Mouse (Mus musculus) brain, embryonic 18.5 days (tissue): ENCODE results near the gene Gna11.

Experiments used
- DNase-seq: peaks from one replicate; pipeline ENCODE4 v3.0.0-alpha.2; 2012; ENCODE audit warnings: low read depth, low spot score

Gna11 gene

DNA sequence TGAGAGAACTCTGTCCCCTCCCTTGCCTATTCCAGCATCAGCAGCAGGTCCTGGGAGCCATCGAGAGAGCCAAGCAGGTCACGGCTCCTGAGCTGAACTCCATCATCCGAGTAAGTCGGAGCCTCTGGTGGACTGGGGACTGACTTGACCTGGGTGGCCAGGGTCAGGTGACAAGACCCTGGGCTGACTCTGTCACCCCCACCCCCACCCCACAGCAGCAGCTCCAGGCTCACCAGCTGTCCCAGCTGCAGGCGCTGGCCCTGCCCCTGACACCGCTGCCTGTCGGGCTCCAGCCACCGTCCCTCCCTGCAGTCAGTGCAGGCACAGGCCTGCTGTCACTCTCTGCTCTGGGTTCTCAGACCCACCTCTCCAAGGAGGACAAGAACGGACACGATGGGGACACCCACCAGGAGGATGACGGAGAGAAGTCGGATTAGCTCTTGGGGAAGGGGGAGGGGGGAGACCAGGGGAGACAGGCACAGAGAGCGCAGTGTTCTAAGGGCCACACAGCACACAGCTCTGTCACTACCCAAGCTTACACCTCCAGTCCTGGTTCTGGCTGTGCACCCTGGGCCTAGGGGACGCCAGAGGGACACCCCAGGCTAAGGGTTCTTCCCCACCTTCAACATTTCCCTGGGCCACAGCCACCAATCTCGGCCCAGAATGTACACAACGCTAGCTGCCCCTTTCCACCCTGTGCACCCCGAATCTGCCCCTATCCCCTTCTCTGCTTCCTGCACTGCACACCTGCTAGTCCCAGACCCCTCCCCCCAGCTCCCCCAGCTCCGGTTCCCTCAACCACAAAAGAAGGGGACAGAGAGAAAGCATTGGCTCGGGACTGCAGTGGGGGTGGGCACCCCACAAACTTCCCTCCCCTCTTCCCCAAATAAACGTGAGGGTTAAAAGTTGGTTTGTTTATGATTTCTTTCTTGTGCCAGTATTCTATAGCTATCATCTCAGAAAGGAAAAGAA, 20.6 kb upstream of the Gna11 start:
- DNase-seq, result no peak

DNA sequence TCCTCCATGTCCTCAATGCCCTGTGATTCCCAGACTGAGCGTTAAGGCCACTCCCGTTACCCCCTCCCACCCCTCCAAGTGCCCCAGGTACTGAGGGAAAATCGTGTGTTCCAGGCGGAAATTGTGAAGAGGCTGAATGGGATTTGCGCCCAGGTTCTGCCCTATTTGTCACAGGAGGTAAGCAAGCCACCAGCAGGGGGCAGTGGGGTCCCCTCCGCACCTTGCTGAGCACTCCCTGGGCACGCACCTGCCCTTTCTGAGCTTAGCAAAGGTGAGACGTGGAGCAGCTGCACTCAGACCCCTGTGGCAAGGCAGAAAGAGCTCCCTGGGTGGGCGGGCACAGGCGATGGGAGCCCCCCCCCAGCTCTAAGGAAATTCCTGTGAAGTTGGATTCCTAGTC, 19.7 kb upstream of the Gna11 start:
- no peak for DNase-seq

DNA sequence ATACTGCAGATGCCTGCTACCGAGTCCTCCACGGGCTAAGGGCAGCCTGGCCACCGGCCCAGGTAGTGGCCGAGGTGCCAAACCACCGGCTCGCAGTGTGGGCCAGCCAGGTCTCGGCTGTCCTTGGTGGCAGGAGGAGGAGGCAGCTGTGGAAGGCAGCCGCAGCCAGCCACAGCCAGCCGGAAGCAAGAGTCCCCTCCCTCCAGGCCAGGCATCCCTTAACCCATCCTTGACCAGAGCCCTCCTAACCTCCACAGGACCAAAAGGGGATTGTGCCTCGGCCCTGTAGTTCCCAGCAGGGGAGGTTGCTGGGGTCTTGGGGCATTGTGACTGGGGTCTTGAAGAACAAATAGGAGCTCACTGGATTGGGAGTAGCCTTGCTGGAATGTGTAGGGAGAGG, 19.2 kb upstream of the Gna11 start:
- DNase-seq, result no peak

DNA sequence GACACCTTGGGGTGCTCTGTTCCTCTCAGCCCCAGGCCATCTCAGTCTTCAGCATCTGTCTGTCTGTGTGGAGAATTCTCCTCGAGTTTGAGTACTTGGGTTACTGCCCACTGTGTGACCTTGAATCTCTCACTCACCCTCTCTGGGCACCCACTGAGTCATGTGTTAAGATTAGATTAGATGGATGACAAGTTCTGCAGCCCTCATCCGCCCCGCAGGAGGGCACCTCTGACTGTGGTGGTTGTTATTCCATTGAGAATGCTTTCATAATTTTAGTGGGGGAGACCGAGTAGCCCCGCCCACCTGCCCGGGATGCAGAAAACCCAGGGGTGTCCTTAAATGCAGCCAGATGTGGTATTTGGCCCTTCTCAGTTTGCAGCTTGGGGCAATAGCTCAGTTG, 18.5 kb upstream of the Gna11 start:
- DNase-seq, result no peak

DNA sequence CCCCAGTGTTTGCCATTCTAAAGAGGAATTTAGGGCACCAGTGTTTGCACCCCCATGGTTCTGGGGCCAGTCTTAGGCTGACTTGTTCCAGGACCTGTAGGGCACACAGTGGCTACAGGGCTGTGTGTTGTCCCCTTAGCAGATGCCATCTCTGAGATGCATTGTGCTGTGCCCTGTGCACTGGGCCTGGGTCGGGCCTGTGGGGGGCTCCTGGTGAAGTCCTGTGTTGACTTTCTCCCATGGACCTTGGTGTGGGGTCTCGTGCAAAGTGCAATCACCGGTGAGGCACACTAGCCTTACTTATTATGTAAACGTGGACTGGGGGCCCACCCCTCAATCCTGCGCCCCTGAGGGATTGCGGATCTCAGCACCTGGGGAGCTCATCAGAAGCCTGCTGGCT, 17.4 kb upstream of the Gna11 start:
- DNase-seq, result no peak

DNA sequence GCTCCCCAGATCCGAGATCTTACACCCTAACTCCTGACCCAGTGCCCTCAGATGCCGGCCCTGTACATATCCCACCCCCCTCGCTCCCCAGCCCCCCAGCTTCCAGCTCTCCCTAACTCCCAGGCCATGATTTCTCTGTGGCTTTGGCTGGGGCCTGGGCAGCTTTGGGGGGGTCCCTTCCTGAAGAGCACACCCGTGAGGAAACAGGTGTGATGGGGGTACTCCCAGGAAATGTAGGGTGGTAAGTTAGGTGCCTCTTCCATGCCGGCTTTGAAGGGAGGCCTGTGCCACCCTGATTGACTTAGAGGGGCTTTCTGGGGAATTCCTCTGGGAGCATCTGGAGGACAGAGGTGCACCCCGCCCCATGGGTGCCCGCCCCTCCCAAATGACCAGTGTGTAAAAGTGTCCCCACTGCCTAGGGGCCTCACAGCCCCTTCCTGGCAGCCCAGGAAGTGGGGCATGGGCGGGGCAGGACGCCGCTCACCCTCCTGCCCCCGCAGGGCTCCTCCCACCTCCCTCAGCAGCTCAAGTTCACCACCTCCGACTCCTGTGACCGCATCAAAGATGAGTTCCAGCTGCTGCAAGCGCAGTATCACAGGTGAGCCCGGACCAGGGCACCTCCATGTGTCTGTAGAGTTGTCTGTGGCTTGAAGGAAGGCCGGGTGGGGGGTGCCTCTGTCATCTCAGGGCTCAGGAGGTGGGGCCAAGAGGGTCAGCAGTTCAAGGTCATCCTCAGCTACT, 15.9 kb upstream of the Gna11 start:
- no peak for DNase-seq

DNA sequence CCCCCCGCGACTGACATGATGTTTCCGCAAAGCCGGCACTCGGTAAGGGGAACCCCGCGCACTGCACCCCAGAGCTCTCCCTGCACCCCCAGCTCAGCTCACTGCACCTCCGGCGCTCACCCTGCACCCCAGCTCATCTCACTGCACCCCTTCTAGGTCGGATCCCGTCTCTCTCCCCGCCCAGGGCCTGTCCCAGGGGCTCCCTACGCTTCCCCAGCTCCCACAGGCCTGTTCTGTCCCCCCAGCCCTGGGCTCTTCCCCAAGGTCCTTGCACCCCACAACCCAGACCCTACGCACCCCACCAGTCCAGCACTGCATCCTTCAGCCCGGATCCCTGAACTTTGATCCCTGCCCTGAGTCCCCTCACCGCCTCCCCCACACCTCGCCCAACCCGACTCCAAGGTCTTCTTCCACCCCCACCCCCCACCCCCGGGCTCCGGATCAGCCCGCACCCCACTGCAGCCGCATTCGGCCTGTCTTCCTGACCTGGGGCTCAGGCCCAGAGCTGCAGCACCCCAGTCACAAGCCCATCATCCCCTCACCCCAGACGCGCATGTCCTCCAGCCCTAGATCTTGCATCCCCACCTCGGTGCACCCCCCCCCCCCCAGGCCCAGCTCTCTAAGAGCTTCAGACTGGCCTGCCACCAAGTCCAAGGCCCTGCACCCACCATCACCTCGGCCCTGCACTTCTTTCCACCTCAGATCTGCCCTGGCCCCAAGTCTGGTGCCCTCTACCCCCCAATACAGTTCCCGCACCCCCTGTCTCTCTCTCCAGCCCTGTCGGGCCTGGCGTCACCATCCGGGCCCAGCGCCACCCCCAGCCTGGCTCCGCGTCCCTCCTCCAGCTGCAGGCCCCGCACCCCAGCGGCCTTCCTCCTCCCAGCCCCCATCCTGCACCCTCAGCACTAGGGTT, 14.9 kb upstream of the Gna11 start:
- DNase-seq, result no peak

DNA sequence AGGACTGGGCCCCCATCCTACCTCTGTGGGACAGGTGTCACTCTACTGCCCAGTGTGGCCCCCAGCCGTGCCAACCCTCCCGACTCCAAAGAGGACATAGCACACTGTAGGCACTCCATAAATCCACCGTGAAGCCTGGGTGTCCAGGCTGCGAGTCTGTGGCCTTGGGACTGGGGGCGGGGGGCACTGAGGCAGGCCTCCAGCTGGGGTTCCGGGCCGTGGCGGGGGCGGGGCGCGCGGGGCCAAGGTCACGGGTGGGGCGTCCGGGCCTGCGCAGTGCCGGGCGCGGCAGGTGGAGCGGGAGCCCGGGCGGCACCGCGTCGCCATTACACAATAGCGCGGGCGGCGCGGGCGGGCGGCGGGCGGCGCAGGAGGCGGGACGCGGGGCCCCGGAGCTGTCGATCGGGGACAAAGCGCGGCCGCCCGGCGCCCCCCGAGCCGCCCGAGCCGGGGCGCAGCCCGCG, 14.2 kb upstream of the Gna11 start, which contains the start of gene Aes:
Aes (plus strand) TSS at position 326 of the 464 bp plus-strand sequence.
- no peak for DNase-seq

DNA sequence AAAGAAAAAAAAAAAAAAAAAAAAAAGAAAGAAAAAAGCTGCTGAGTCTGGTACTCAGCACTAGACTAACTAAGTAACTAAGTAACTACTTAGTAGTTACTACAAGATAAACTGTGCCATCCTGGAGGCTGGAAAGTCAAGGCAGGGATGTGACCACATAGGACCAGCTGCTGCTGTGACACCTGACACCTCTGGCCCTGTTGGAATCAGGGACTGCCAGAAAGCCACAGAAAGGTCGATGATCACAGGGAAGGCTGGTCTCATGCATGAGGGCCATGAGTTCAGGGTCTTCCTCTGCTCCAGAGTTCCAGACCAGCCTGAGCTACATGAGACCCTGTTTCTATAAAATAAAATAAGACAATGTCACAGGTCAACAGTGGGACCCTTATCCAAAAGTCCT, 12.5 kb upstream of the Gna11 start:
- no peak for DNase-seq

DNA sequence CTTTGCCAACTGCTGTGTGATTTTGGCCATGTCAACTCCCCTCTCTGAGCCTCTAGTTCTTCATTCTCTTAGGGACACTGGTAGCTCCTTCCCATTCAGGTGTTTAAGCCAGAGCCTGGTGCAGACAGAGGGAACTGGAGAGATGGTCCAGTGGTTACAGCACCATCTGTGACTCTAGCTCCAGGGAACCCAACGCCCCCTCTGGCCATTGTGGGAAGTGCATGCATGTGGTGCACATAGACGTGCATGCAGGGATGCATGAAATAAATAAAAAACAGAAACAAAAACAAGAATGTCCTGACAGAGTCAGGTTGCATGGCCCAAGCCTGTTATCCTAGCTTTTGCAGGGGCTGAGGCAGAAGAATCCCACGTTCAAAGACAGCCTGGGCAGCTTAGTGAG, 11.3 kb upstream of the Gna11 start:
- DNase-seq, result no peak

DNA sequence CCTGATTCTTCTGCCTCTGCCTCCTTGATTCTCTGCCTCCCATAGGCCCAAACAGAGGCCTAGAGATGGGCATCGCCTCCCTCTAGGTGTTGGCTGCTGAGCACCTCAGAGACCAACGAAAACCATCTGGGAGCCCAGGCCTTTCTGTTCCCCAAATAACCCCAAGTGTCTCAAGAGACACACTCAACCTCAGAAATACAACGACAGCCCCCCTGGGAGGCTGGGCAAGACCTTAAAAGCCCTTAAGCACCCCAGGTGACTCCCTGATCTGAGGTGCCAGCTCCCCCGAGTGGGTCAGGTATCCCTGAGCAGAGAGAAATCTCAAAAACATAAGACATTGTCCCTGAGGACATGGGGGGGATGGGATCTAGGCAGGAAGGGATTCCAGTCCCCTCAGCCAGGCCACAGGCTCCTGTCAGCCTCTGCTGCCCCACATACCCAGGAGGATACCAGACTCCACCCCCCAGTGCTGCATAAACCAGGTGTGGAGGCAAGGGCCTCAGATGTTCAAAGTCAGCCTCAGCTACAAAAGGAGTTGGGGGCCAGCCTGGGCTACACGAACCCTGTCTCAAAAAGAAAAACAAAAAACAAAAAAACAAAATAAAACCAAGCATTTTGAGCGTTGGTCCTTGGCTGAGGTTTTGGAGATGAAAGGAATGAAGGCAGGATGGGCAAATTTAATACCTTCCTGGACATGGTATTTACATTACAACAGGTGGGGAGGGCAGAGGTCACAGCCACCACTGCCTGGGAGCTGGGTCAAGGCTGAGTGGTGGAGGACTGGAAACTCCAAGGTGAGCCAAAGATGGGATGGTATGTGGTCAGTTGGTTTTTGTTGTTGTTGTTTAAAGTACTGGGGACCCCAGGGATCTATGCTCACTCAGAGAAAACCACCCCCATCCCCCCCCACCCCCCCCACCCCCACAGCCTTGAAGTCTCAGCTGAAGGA, 9.1 kb upstream of the Gna11 start:
- DNase-seq, result no peak

DNA sequence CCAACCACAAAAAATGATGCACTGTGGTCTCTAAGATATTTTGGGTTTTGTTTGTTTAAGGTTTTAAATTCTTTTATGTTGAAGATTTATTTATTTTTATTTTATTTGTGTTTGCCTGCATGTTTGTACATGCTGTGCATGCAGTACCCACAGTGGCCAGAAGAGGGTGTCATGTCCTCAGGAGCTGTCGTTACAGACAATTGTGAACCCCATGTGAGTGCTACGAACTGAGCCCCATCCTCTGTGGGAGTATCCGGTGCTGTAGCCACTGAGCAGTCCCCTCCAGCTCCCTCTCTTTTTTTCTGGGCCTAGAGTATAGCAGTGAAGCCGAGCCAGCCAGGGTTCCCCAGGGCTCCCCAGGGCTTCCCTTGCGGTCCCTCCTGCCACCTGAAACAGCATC, 8.2 kb upstream of the Gna11 start:
- DNase-seq, result no peak

DNA sequence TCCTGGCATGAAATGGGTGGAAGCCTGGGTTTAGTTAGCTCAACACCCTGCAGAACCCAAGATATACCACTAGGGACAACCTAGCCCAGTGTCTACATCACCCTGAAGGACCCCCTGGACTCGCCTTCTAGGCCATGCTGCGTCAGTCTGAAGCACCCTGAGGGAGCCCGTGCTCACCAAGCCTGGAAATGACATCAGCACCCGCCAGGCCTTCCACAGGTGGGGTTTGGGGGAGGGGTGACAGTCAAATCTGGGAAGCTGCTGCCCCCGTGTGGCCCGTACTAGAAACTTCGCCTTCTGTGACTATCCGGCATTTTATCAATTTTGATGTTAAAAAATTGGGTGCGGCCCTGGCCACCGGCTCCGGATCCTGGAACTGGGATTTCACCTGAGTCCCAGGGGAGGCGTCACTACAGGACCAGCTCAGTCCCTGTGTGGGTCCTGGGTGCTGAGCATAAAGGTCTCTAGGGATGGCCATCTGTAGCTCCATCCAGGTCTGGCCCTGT, 6.7 kb upstream of the Gna11 start:
- peak; percentile 76 for DNase-seq

DNA sequence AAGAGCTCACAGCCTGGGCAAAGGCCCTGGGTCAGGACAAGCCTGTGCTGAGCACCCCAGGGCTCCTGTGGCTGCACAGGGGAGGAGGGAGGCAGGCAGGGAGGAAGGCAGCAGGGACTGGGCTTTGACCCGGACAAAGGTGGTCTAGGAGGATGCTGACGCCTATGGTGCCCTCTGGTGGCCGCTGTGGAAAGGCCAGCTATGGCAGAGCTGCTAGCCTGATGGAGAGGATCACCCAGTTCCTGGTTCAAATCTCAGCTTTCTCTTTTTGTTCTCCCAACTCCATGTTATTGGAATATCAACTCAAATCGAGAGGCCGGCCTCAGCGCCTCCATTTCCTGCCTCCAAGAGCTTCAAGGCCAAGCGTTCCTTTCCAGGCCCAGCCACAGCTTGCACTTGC, 5.3 kb upstream of the Gna11 start:
- DNase-seq, result no peak

DNA sequence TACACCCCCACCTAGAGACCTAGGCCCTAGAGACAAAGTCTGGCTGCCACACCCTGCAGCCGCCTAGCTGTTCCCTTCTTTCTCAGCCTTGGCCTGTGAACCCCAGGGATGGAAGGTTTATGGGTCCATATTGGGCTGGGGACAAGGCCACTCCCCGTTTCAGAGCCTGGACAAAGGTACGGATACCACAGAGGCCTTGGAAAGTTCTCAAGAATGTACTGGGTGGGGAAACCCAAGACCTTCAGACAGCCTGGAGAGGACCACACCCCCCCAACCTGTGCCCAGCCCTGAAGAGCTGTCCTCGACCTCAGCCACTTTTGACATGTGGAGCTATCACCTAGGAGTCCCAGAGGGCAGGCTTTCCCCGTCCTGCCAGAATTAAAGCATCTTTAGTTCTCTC, 4.0 kb upstream of the Gna11 start:
- no peak for DNase-seq

DNA sequence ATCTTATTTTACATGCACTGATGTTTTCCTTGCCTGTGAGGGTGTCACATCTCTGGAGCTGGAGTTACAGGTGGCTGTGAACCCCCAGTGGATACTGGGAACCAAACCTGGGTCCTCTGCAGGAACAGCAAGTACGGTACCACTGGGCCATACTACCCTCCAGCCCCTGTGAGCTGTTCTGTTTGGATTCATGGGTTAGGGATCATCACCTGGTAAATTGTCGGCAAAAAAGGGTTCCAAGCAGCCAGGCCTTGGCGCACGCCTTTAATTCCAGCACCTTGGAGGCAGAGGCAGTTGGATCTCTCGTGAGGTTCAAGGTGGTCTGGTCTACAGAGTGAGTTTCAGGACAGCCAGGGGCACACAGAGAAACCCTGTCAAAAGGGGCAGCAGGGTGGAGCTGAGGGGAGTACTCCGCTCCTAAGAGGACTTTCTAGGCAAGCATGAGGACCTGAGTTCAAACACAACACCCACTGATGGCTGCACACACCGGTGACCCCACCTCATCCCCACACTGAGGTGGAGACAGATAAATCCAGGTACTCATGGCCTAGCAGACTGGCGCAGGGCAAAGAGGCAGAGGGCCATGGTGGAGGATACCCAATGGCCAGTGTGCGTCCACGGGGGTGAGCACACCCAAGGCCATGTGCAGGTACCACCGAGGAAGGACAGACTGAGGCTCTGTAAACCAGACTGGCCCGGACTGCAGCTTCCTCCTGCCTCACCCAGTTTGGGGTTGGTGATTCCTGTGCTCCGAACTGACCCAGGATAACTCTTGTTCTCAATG, 2.0 kb upstream of the Gna11 start:
- no peak for DNase-seq

DNA sequence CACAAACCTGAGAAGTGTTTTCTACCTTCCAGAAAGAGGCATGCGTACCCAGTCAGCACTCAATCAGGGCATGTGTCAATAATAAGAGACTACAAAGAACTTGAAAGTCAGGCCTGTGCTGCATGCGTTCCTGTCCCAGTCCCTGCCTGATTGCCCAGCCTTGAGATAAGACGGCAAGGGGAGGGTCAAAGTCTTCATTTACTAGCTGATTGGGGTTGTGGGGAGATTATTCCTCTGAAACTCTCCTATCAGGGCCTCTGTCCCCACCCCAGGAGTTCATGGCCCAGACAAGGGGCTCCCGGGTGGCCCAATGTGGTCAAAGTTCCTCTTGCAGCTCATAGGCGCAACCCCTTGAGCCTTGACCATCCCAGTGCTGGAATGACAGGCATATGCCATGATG, 1.3 kb upstream of the Gna11 start:
- no peak for DNase-seq

DNA sequence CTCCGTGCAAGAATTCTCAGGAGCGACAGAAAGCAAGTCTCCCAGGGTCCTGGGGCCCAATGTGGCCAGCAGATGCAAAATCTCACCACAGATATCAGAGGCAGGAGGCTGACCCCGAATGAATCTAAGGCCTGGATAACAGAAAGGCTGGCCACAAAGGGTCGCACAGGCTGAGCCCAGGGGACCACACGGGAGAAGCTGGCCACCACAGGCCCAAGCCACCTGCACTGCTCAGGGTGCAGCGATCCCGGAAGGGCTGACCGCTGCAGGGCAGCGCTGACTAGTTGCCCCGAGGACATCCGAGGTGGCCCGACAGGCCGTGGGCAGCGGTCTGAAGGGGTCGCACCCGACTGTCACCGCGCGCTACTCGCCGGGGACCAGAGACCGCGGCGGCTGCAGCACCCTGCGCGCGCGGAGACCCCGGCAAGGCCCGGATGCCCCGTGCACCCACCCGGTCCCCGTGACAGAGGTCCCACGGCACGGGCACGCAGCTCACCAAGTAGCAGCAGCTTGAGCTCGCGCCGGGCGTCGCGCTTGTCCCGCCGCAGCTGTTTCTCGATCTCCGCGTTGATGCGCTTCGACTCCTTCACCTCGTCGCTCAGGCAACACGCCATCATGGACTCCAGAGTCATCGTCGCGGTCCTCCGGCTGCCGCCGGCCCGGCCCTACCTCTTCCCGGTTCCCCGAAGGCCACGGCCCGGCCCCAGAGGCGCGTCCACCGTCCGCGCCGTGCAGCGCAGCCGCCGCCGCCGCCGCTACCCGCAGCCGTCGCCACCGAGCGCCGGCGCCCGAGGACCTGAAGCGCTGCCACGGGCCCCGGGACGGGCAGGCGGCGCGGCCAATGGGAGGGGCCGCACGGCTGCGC, 462 bp downstream of the Gna11 start:
- no peak for DNase-seq

DNA sequence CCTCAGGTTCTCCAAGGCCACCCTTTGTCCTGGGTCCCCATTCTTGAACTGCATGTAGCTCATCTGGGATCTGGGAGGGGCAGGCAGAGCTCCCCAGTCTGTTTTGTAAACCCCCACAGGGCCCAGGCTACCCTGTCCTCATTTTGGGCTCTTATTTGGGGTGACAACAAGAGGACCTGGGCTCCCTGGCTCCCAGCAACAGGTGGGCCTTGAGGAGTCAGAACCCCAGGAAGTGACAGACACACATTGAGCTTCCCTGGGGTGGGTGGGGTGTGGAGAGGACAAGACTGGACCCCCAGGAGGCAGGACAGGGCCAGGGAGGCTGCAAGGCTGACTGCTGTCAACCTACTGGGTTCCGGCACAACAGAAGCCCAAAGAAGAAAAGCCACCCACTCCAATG, 1.4 kb downstream of the Gna11 start:
- DNase-seq, result no peak
